Mouse (Mus musculus): Measurements from ENCODE around the gene Olfr122.

Olfr122 gene

DNA sequence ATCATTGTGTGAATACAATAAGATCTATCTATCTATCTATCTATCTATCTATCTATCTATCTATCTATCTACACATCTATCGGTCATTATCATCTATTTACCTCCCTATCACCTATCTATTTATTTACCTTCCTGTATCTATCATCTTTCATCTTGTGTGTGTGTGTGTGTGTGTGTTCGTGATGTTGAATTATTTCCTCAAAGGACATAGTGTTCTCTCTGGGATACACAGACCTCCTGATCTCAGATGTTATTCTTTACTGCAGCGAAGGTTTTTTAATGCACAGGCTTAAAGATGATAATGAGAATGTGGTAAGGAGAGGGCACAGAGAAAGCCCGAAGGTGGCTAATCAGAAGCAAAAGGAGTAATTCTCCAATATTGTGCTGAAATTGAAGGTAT lies at the start of gene Olfr122:
Gene Olfr122 (plus strand): TSS at position 301 of the 400 bp plus-strand sequence.
- DNase-seq (ENCODE audit: low spot score) = no peak

DNA sequence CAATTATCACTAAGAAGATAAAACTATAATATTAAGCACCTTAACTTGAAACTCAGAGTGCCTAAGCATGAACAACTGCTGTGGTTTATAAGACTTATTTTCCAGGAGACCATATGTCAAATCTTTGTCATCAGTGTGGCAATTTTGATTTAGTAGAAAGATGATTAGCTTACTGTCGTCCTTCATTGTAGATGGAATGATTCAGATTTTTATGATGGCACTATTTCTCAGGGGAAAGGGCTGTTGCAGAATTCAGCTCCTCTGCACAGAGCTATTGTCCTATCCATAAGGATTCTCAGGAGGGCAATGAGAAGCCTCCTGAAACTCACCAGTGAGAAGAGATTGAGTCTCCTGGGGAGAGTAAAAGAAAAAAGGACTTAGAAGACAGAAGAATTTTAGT lies 46.9 kb upstream of the Olfr122 start, which contains the start of gene Olfr120:
Gene Olfr120 (plus strand): TSS at position 301 of the 400 bp plus-strand sequence.
- DNase-seq (ENCODE audit: low spot score) = no peak

DNA sequence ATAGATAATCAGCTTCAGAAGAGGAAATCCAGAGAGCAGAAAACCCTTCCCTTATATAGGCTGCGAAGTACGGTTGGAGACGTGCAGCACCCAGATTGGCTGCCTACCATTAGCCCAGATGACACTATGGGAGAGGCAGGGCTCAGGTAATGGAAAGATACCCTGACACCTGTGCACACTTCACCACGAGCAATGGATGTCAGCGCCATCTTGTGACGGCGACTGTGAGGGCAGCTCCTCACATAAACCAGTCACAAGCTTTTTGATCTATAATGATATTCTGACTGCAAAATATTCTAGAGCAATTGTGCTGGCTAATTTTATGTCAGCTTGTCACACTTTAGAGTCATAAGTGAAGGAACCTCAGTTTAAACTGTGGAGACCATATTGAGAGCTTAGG lies 30.3 kb upstream of the Olfr122 start:
- no peak for DNase-seq (ENCODE audit: low spot score)

DNA sequence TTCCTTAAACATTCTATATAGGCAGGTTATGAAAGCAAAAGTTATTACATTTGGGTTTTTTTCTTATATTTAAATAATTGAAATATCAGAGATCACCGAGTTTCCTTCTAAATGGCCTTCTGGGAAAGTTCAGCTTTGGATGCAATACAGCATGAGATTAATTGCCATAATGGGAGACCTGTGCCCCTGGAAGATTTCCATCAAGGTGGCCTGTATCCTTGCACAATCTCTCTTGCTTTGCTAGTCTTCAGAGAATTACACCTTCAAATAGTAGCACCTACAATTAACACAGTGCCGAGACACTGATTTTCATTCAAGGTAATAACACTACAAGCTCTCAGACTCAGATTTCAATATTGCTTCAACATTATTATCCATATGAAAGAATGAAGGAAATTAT lies 24.8 kb downstream of the Olfr122 start, which contains the start of gene Olfr123:
Gene Olfr123 (plus strand): TSS at position 301 of the 400 bp plus-strand sequence.
- DNase-seq (ENCODE audit: low spot score) = no peak

DNA sequence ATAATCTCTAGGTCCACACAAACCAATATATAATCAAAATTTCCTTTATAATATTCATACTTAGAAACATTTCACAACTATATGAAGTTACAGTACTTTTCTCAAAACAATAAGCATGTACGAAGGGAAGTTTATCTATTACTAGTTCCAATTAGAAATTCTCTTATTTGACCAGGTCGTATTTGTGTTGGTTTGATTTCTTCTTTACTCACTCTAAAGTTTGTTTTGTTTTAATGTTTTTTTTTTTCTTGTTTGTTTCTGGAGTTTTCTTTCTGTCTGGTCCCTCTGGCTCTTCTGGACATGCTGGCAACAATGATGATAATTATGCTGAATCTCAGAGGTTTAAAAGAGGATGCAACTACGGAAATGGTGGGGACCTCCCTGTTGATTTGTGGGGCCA lies 31.2 kb downstream of the Olfr122 start, which contains the start of gene Olfr124:
Gene Olfr124 (plus strand): TSS at position 301 of the 400 bp plus-strand sequence.
- no peak for DNase-seq (ENCODE audit: low spot score)
